Mouse (Mus musculus): ENCODE results near the gene Gdf3. TPM values are rescaled to one million over a fixed set of nuclear protein-coding genes. Genes with fewer than 3 reads are reported as not detected.
"Not testable (repeated sequence)": the region's sequence is repeated elsewhere in the genome, so short reads cannot be mapped to it uniquely, and the experiment has no call there.

Gdf3 gene
- polyA plus RNA-seq (2016; fragmentation: Nextera tagmentation; extraction: Ambion mirVana): 0.13 TPM in 1 of 2 replicates, not detected in the other

- H3K27ac ChIP-seq: no peak within 1 kb of the TSS
- H3K4me2 ChIP-seq: no peak within 1 kb of the TSS
- no peak within 1 kb of the TSS for H3K4me3 ChIP-seq (replicated peaks)
- no peak within 1 kb of the TSS for H3K9ac ChIP-seq (replicated peaks)
- H3K36me3 ChIP-seq: no peaks in the 10 kb centered on the region
- ATAC-seq (ENCODE audit: insufficient number of reproducible peaks, insufficient read depth, low FRiP score, low TSS enrichment, low read depth): no peak
- H3K9me3 ChIP-seq: no peaks in the 10 kb centered on the region
- no peaks in the 10 kb centered on the region for H3K27me3 ChIP-seq
- no peaks in the 10 kb centered on the region for H3K4me1 ChIP-seq (replicated peaks)
- WGBS: 54% methylated on average over 14 of the region's 14 CpGs
Observed at GRCm38 (mm10) chr6:122609771-122610170, at the start of gene Gdf3. Gdf3 (minus strand) TSS chr6:122610087.

GRCm38 (mm10) chr6:122659567-122659966 lies 49.7 kb upstream of the Gdf3 start:
- Histone ChIP-seq H3K4me3 (replicated peaks) (no peak overlapping the region), H3K36me3 (no peaks in the 10 kb centered on the region), H3K4me2 (no peak overlapping the region), H3K27me3 (peaks cover 24% of the 10 kb centered on the region), H3K9me3 (no peaks in the 10 kb centered on the region), H3K9ac (replicated peaks) (no peak overlapping the region), H3K4me1 (replicated peaks) (peaks cover 4% of the 10 kb centered on the region; the same call in 1 of the 2 replicates), H3K27ac (no peak overlapping the region)
- no peak for ATAC-seq (ENCODE audit: insufficient number of reproducible peaks, insufficient read depth, low FRiP score, low TSS enrichment, low read depth)
- WGBS: 12% methylated on average over 7 of the region's 7 CpGs

- Histone ChIP-seq H3K9ac (replicated peaks) (no peak overlapping the region), H3K4me2 (no peak overlapping the region), H3K36me3 (no peaks in the 10 kb centered on the region), H3K4me3 (replicated peaks) (no peak overlapping the region), H3K4me1 (replicated peaks) (no peaks in the 10 kb centered on the region), H3K27me3 (peaks cover 10% of the 10 kb centered on the region), H3K9me3 (no peaks in the 10 kb centered on the region), H3K27ac (no peak overlapping the region)
- 86% methylated on average over 5 of the region's 5 CpGs for WGBS
- ATAC-seq (ENCODE audit: insufficient number of reproducible peaks, insufficient read depth, low FRiP score, low TSS enrichment, low read depth): no peak
Observed at GRCm38 (mm10) chr6:122657630-122658029, 47.7 kb upstream of the Gdf3 start.

GRCm38 (mm10) chr6:122654301-122654700 lies 44.4 kb upstream of the Gdf3 start:
- Histone ChIP-seq H3K9ac (replicated peaks) (no peak overlapping the region), H3K4me3 (replicated peaks) (no peak overlapping the region), H3K27me3 (no peaks in the 10 kb centered on the region; the same call in 1 of the 2 replicates), H3K36me3 (no peaks in the 10 kb centered on the region), H3K4me2 (no peak overlapping the region), H3K27ac (no peak overlapping the region), H3K4me1 (replicated peaks) (no peaks in the 10 kb centered on the region), H3K9me3 (no peaks in the 10 kb centered on the region)
- WGBS: 80% methylated on average over 6 of the region's 6 CpGs
- ATAC-seq (ENCODE audit: insufficient number of reproducible peaks, insufficient read depth, low FRiP score, low TSS enrichment, low read depth): no peak; the same call in 1 of the 2 replicates

- Histone ChIP-seq H3K4me2 (no peak overlapping the region), H3K9me3 (no peaks in the 10 kb centered on the region), H3K9ac (replicated peaks) (no peak overlapping the region), H3K4me1 (replicated peaks) (no peaks in the 10 kb centered on the region), H3K27ac (no peak overlapping the region), H3K4me3 (replicated peaks) (no peak overlapping the region), H3K27me3 (no peaks in the 10 kb centered on the region; the same call in 1 of the 2 replicates), H3K36me3 (no peaks in the 10 kb centered on the region)
- WGBS: 65% methylated on average over 5 of the region's 5 CpGs
- ATAC-seq (ENCODE audit: insufficient number of reproducible peaks, insufficient read depth, low FRiP score, low TSS enrichment, low read depth): no peak
Observed at GRCm38 (mm10) chr6:122650398-122650980, 40.6 kb upstream of the Gdf3 start.

GRCm38 (mm10) chr6:122649903-122650302 lies 40.0 kb upstream of the Gdf3 start:
- no peak for ATAC-seq (ENCODE audit: insufficient number of reproducible peaks, insufficient read depth, low FRiP score, low TSS enrichment, low read depth)

GRCm38 (mm10) chr6:122644196-122644595 lies 34.3 kb upstream of the Gdf3 start:
- H3K27ac ChIP-seq; H3K4me1 ChIP-seq (replicated peaks); H3K9ac ChIP-seq (replicated peaks); H3K9me3 ChIP-seq; H3K4me2 ChIP-seq; ATAC-seq (ENCODE audit: insufficient number of reproducible peaks, insufficient read depth, low FRiP score, low TSS enrichment, low read depth); H3K36me3 ChIP-seq; H3K27me3 ChIP-seq; H3K4me3 ChIP-seq (replicated peaks): not testable (repeated sequence)
- whole genome bisulfite sequencing: 91% methylated on average over 21 of the region's 21 CpGs

More at GRCm38 (mm10) chr6:122649903-122650302, 40.0 kb upstream of the Gdf3 start:
- no peak overlapping the region for H3K4me3 ChIP-seq (replicated peaks)
- H3K27me3 ChIP-seq: no peaks in the 10 kb centered on the region; the same call in 1 of the 2 replicates
- no peaks in the 10 kb centered on the region for H3K4me1 ChIP-seq (replicated peaks)
- H3K9ac ChIP-seq (replicated peaks): no peak overlapping the region
- no peak overlapping the region for H3K27ac ChIP-seq
- WGBS: 70% methylated on average over 3 of the region's 3 CpGs
- H3K4me2 ChIP-seq: no peak overlapping the region
- H3K9me3 ChIP-seq: no peaks in the 10 kb centered on the region
- no peaks in the 10 kb centered on the region for H3K36me3 ChIP-seq

GRCm38 (mm10) chr6:122637566-122637965 lies 27.7 kb upstream of the Gdf3 start:
- H3K9me3 ChIP-seq; H3K4me2 ChIP-seq; H3K9ac ChIP-seq (replicated peaks); H3K27ac ChIP-seq; H3K36me3 ChIP-seq; H3K4me3 ChIP-seq (replicated peaks); H3K4me1 ChIP-seq (replicated peaks); ATAC-seq (ENCODE audit: insufficient number of reproducible peaks, insufficient read depth, low FRiP score, low TSS enrichment, low read depth); H3K27me3 ChIP-seq: not testable (repeated sequence)
- WGBS: 72% methylated on average over 4 of the region's 4 CpGs

GRCm38 (mm10) chr6:122636666-122637065 lies 26.8 kb upstream of the Gdf3 start:
- H3K4me1 ChIP-seq (replicated peaks): no peaks in the 10 kb centered on the region
- no peak overlapping the region for H3K27ac ChIP-seq
- H3K4me2 ChIP-seq: no peak overlapping the region
- no peak overlapping the region for H3K9ac ChIP-seq (replicated peaks)
- ATAC-seq (ENCODE audit: insufficient number of reproducible peaks, insufficient read depth, low FRiP score, low TSS enrichment, low read depth): no peak
- no peaks in the 10 kb centered on the region for H3K9me3 ChIP-seq
- no peaks in the 10 kb centered on the region for H3K27me3 ChIP-seq
- H3K4me3 ChIP-seq (replicated peaks): no peak overlapping the region
- WGBS: 86% methylated on average over 3 of the region's 3 CpGs
- H3K36me3 ChIP-seq: no peaks in the 10 kb centered on the region

GRCm38 (mm10) chr6:122635315-122635714 lies 25.4 kb upstream of the Gdf3 start:
- Histone ChIP-seq H3K4me3 (replicated peaks) (no peak overlapping the region), H3K4me2 (no peak overlapping the region), H3K9me3 (no peaks in the 10 kb centered on the region), H3K27me3 (no peaks in the 10 kb centered on the region), H3K4me1 (replicated peaks) (no peaks in the 10 kb centered on the region), H3K27ac (no peak overlapping the region), H3K36me3 (no peaks in the 10 kb centered on the region), H3K9ac (replicated peaks) (no peak overlapping the region)
- WGBS: 91% methylated on average over 7 of the region's 7 CpGs
- ATAC-seq (ENCODE audit: insufficient number of reproducible peaks, insufficient read depth, low FRiP score, low TSS enrichment, low read depth): no peak

- Histone ChIP-seq H3K9ac (replicated peaks) (no peak overlapping the region), H3K4me3 (replicated peaks) (no peak overlapping the region), H3K4me1 (replicated peaks) (no peaks in the 10 kb centered on the region), H3K9me3 (no peaks in the 10 kb centered on the region), H3K27ac (no peak overlapping the region), H3K4me2 (no peak overlapping the region), H3K27me3 (peaks cover 5% of the 10 kb centered on the region; the same call in 1 of the 2 replicates), H3K36me3 (no peaks in the 10 kb centered on the region)
- WGBS: 49% methylated on average over 9 of the region's 9 CpGs
- no peak for ATAC-seq (ENCODE audit: insufficient number of reproducible peaks, insufficient read depth, low FRiP score, low TSS enrichment, low read depth)
Observed at GRCm38 (mm10) chr6:122633411-122633810, 23.5 kb upstream of the Gdf3 start.

All from limb, embryonic 12.5 days (tissue).